Mouse (Mus musculus) olfactory bulb, adult 2 months (tissue): ENCODE data around the gene Stip1.

ENCODE experiments used
- CTCF ChIP-seq: fragments of 200-500 bp; IDR thresholded peaks from 2 replicates; pipeline ENCODE4 v1.5.1; 2012; ENCODE audit warnings: low read depth, mild to moderate bottlenecking, low read length, moderate library complexity; ENCODE audit not compliant: insufficient read depth
- POLR2A ChIP-seq: fragments of 200-500 bp; IDR thresholded peaks from 2 replicates; pipeline ENCODE4 v1.6.1; 2012; ENCODE audit warnings: mild to moderate bottlenecking, low read depth, low read length, moderate library complexity; ENCODE audit not compliant: insufficient read depth

GRCm38 (mm10) chr19:6987904-6988285, 51.9 kb downstream of the Stip1 start:
- TF ChIP-seq POLR2A (no peak), CTCF (no peak)
